Mouse (Mus musculus): ENCODE results near the gene Rarg.

GRCm38 (mm10) chr15:102246866-102247251 is 10.5 kb downstream of the Rarg start:
- TF ChIP-seq CTCF (conservative IDR thresholded peaks at IDR 0.05; ENCODE audit: low read length) (no peak), NANOG (IDR thresholded peaks at IDR 0.05; ENCODE audit: borderline replicate concordance, low read length) (no peak)

Measured in E14TG2a.4 (cell line).